Mouse (Mus musculus): ENCODE measurements around the gene Sprr4.
"Not testable (repeated sequence)": the region's sequence is repeated elsewhere in the genome, so short reads cannot be mapped to it uniquely, and the experiment has no call there.

Sprr4 gene

DNA sequence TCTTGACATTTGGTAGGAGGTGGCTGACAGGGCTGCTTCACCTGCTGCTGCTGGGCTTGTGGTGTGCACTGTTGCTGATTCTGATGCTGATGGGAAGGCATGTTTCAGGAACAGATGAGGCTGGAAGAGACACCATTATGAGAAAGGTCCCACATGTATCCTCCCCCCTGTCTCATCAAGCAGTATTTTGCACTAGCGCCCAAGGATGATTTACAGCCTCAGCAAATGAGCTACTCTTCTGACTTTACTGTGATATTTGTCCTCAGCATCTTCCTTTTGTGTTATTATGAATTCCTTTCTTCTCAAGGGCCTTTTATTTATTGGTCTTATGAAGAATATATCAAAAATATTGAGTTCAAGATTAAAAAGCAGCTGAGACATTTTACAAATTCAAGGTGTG is at the start of gene Sprr4:
Sprr4 (minus strand) TSS at position 101 of the 400 bp plus-strand sequence.
- in situ Hi-C loops (cut with MboI; ENCODE audit: unreplicated experiment in 2 of 2), result no loop called here

DNA sequence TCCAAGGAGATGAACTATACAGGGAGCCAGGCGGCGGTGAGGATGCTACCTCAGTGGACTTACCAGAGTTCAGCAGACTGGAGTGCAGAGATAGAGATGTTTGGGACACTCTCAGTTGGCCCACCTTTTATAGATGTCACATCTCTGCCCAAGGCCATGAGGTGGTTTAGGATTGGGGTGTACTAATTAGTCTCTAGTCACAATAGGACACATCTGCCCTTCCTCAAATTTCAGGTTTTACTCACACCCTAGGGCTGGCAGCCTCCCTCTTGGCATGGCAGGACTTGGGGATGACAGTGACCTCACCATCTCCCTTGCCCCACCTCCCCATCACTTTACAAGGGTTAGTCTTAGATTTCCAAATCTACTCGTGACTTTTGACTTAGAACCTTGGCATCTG is 34.1 kb upstream of the Sprr4 start, which contains the start of gene 2310046K23Rik:
2310046K23Rik (minus strand) TSS at position 101 of the 400 bp plus-strand sequence.
- in situ Hi-C loops (cut with MboI; ENCODE audit: unreplicated experiment in 2 of 2), result no loop called here

DNA sequence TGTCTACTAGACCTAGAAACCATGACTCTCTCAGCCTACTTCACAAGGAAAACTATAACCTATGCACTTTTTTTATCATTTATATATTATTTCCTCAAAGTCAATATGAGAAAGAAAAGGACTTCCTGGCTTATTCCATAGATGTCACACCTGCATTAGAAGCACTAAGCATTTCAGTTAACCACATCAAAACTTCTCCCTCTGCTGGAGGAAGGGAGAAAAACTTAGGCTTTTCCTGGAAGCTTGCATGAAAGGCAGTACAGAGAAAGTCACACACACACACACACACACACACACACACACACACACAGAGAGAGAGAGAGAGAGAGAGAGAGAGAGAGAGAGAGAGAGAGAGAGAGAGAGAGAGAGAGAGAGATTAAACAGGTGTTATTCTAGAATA is 12.0 kb upstream of the Sprr4 start:
- in situ Hi-C loops (cut with MboI; ENCODE audit: unreplicated experiment in 2 of 2), result no loop called here

DNA sequence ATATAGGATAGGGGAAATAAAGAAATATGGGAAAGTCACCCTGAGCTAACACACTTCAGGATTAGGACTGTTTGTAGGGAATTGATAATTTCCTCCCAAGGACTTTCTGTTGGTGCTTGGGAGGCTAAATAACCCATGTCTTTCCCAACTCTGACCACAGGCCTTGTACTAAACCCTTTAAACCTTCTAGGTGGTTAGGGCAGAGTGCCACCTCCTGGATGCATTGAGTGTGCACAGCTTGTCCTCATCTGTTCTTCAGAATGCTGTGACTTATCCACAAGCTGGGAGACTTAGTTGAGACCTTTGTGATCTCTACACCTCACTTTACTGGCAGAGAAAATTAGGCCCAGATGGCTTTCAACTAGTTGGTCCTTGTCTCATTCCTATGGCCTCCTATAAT is 10.5 kb upstream of the Sprr4 start:
- in situ Hi-C loops (cut with MboI; ENCODE audit: unreplicated experiment in 2 of 2), result no loop called here

DNA sequence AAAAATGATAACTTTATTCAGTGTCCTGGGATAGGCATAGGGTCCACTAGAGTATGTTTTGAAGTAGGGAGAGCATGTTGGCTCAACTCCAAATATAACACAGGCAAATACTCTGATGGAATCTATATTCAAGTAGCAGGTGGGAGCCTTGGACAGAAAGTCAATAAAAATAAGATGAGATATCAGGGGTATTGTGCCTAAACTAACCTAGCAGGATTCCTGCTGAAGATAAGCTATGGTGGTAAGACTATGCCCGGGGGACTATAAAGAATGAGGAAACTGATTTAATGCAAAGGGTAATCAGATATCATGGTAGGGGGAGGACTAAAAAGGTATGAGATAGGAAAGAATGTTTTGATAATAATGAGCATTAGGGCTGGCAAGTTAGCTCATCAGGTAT is 7.9 kb upstream of the Sprr4 start:
- in situ Hi-C loops (cut with MboI; ENCODE audit: unreplicated experiment in 2 of 2), result no loop called here

DNA sequence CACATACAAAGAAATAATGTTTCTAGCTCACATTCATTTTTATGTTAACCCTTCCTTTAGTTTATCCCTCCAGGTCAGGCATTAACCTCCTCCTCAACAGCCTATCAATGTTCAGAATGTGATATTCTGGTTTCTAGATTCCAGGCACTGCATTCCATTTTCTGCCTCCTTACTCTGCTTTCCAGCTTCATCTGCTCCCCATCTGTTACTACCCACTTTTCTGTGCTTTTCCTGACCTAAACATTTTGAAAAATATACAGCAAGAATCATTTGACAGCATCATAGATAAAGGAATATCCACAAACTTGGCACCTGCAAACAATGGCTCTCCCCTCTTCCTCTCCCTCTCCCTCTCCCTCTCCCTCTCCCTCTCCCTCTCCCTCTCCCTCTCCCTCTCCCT is 3.2 kb upstream of the Sprr4 start:
- in situ Hi-C loops (cut with MboI; ENCODE audit: unreplicated experiment in 2 of 2), result no loop called here

DNA sequence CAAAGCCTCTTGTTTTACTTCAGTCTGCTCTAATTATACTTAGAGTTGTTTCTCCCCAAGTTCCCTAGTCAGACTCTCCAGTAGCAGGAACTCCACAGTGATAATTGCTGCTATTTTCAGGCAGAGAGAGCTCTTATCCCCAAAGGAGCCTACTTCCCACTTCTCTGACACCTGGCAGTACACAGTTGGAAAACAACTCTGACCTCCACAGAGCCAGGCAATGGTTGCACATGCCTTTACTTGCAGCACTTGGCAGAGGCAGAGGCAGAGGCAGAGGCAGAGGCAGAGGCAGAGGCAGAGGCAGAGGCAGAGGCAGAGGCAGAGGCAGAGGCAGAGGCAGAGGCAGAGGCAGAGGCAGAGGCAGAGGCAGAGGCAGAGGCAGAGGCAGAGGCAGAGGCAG is 10.0 kb downstream of the Sprr4 start:
- in situ Hi-C loops (cut with MboI; ENCODE audit: unreplicated experiment in 2 of 2), result not testable (repeated sequence)

DNA sequence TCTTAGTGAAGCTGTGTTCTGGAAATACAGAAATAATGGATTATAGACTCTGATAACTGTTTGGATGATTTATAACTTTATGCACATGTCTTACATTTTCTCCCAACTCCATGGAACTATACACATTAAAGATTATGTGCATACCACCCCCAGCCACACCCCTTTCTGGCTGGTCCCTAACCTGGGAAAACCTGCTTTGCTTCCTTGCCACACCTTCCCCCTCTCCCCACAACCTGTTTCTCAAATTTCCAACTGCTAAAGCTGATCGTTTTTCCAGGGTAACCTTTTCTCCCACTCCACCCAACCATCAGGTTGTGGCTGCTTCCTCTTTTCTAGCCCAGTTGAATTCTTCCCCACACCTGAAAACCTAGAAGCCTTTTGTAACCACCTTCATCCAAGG is 14.0 kb downstream of the Sprr4 start:
- in situ Hi-C loops (cut with MboI; ENCODE audit: unreplicated experiment in 2 of 2), result no loop called here

DNA sequence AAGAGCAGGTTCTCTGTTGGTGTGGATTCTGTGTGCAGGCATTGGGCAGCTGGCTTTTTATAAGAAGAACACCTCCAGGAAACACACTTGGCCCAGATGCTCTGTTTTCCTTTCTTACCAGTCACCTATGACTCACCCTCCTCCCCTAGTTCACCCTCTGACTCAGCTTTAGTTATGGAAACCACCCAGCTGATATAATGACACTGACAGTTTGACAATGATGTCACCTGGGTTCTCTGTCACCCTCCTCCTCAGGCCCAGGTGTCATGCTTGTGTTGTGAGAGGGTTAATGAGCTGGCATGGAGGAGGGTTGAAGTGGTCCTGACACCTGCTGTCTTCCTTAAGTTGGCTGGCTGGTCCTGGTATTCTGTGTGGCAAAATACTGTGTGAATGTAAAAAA is 14.4 kb downstream of the Sprr4 start, which contains the start of gene Sprr1a:
Sprr1a (minus strand) TSS at position 33 of the 400 bp plus-strand sequence.
- in situ Hi-C loops (cut with MboI; ENCODE audit: unreplicated experiment in 2 of 2), result no loop called here

DNA sequence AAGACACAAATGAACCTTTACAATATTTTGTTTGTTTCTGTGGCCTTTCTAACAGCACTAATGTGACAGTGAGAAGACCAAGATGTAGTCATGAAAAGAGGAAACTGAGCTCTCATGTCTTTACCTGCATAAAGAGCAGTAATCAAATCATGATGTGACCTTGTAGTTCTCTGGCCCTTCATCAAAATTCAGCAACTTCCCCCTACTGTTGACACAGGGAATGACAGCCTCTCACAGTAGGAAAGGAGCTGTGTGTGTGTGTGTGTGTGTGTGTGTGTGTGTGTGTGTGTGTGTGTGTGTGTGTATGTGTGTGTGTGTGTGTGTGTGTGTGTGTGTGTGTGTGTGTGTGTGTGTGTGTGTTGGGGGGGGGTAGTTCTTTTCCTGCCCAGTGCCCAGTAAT is 19.0 kb downstream of the Sprr4 start:
- in situ Hi-C loops (cut with MboI; ENCODE audit: unreplicated experiment in 2 of 2), result not testable (repeated sequence)

DNA sequence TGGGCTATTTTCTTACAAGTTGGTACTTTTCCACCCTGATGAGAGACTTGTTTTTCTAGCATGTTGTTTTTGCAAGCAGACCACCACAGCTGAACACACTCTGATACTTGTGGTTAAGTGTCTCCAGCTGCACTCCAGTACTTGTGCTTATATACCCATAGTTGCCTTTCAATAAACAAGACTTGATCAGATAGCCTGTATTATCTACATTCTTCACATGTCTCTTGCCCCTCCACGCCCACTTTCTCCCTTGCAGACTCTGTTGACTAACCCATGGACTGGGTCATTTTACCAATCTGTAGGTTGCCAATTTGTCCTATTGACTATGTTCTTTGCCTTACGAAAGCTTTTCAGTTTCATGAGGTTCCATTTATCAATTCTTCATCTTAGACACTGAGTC is 30.2 kb downstream of the Sprr4 start:
- in situ Hi-C loops (cut with MboI; ENCODE audit: unreplicated experiment in 2 of 2), result no loop called here

DNA sequence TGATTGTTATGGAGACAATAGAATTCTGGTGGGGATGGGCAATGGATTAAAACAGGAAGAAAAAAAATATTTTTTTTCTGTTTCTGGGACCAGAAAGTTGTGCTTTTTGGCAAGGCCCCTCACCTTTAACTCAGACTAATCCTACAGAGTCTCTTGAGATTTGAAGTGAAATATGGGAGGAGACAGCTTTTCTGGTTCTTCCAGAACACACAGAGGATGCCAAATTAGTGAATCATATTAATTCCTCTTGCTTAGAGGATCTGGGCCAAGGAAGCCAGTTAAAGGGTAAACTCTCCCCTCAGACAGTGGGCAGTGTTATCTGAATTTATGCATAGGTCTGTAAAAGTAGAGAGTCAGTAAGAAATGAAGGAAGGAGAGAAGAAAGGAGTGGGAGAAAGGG is 32.9 kb downstream of the Sprr4 start:
- in situ Hi-C loops (cut with MboI; ENCODE audit: unreplicated experiment in 2 of 2), result no loop called here

DNA sequence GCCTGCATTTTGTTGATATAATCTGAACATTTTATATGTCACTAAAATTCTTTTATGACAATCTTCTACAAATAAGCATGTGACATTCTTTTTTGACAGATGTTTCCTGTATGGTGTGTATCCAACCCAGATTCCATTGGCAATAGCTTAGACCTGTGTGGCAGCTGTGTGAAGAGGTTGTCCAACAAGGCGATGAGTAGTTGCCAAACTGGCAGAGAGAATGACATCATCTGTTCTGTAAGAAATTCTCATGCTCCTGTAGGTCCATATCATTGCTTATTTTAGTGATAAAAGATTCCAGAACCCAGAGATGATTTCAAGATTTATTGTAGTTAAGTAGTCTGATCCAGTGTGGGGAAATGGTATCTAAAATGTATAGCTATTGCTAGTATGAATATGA is 33.7 kb downstream of the Sprr4 start:
- in situ Hi-C loops (cut with MboI; ENCODE audit: unreplicated experiment in 2 of 2), result no loop called here

DNA sequence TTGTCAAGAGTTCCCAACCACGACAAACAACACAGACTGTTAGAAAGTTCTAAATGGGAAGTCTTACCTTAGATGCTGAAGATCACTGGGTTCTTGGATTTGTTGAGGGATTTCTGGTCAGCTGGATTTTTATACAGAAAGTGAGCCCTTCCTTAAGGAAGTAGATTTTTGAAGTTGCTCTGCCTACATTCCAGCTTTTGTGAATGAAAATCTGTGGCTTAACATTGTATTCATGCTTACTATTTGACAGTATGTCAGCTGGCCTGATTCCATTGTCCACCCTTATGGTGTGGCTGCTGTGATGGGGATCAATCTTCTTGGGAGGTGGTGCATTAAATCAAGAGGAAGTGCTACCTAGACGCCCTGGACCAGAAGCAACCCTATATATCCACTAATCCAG is 41.7 kb downstream of the Sprr4 start, which contains the start of gene Sprr3:
Sprr3 (minus strand) TSS at position 101 of the 400 bp plus-strand sequence.
- in situ Hi-C loops (cut with MboI; ENCODE audit: unreplicated experiment in 2 of 2), result no loop called here

DNA sequence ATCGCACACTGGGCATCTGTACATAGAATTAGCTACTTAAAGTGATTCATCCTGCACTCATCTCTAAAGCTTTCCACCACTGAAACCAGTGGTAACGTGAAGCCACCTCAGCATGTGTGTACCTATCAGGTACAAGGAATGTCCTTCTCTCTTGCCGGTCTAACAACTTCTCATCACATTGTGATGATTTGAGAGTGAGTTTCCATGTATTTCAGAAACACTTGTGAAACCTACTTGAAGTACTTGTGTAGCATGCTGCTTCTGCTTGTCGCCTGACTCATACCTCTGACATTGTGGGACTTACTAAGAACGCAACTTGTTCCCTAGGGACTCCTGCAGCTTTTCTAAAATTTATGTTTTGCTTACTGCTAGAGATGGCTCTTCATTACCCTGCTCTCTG is 45.1 kb downstream of the Sprr4 start:
- in situ Hi-C loops (cut with MboI; ENCODE audit: unreplicated experiment in 2 of 2), result no loop called here
